Mouse (Mus musculus): Measurements from ENCODE around the gene Atp9a.

GRCm38 (mm10) chr2:168776238-168776637 is 34.0 kb upstream of the Atp9a start:
- no peak for TF ChIP-seq CTCF (conservative IDR thresholded peaks at IDR 0.05; ENCODE audit: insufficient read depth, insufficient read length, low read depth, low read length)
- TF ChIP-seq POLR2A (IDR thresholded peaks at IDR 0.05; ENCODE audit: low read depth, low read length) = no peak
